Mouse (Mus musculus) neural tube, embryonic 12.5 days (tissue): ENCODE data around the gene Defa23. TPM values are rescaled to one million over a fixed set of nuclear protein-coding genes. Genes with fewer than 3 reads are reported as not detected.
"Not testable (repeated sequence)": the region's sequence is repeated elsewhere in the genome, so short reads cannot be mapped to it uniquely, and the experiment has no call there.

Experiments used
- ATAC-seq: fragments of 200-750 bp; cut with Nextera tagmentation; 2 replicates; pipeline ENCODE4 v1.8.0; 2017; ENCODE audit warnings: low read depth, mild to moderate bottlenecking, moderate TSS enrichment, moderate library complexity; ENCODE audit not compliant: low FRiP score
- H3K27ac ChIP-seq: fragments of 300-500 bp; sonication (generic); 2 replicates; pipeline ENCODE4 v1.5.1; 2016
- H3K27me3 ChIP-seq: fragments of 300-500 bp; sonication (generic); replicated peaks from 2 replicates; pipeline ENCODE4 v1.6.1; 2016; ENCODE audit warnings: mild to moderate bottlenecking
- H3K36me3 ChIP-seq: fragments of 300-500 bp; sonication (generic); 2 replicates; pipeline ENCODE4 v1.6.1; 2016; ENCODE audit warnings: mild to moderate bottlenecking
- H3K4me1 ChIP-seq: fragments of 300-500 bp; sonication (generic); 2 replicates; pipeline ENCODE4 v1.6.1; 2016
- H3K4me2 ChIP-seq: fragments of 300-500 bp; sonication (generic); replicated peaks from 2 replicates; pipeline ENCODE4 v1.6.1; 2016; ENCODE audit warnings: mild to moderate bottlenecking
- H3K4me3 ChIP-seq: fragments of 300-500 bp; sonication (generic); 2 replicates; pipeline ENCODE4 v1.5.1; 2016
- H3K9ac ChIP-seq: fragments of 300-500 bp; sonication (generic); 2 replicates; pipeline ENCODE4 v1.6.1; 2016; ENCODE audit warnings: mild to moderate bottlenecking
- H3K9me3 ChIP-seq: fragments of 300-500 bp; sonication (generic); 2 replicates; pipeline ENCODE4 v1.6.1; 2016; ENCODE audit warnings: mild to moderate bottlenecking
- WGBS: fragments of 180-500 bp; shearing (Covaris S2); methylation state at CpG from one replicate; pipeline ENCODE4 v1.1.7; 2016; 5-methylcytosine and 5-hydroxymethylcytosine counted together
- polyA plus RNA-seq: library from polyadenylated mRNA; unstranded; fragments of >200 nt; fragmentation: Nextera tagmentation; extraction: Ambion mirVana; gene quantifications from 2 replicates; pipeline ENCODE4 v1.2.1, GENCODE M21; 2016

Defa23 gene
- polyA plus RNA-seq, result not detected in 2 replicates

GRCm38 (mm10) chr8:21054747-21055146 is at the start of gene Defa23:
TSS of gene Defa23 (plus strand) at chr8:21055047.
- not testable (repeated sequence) for H3K4me1 ChIP-seq, H3K36me3 ChIP-seq, H3K27ac ChIP-seq, ATAC-seq, H3K9ac ChIP-seq, H3K4me3 ChIP-seq, H3K27me3 ChIP-seq, H3K9me3 ChIP-seq, H3K4me2 ChIP-seq
- no CpG with 5 or more reads among the region's 1 CpGs for WGBS

- WGBS, result 42% methylated on average over 1 of the region's 1 CpGs
- no peak overlapping the region for H3K4me2 ChIP-seq
- no peak overlapping the region for H3K9ac ChIP-seq
- no peaks in the 10 kb centered on the region for H3K27me3 ChIP-seq
- H3K36me3 ChIP-seq, result no peaks in the 10 kb centered on the region
- H3K4me3 ChIP-seq, result no peak overlapping the region
- peaks cover 17% of the 10 kb centered on the region for H3K9me3 ChIP-seq
- ATAC-seq, result no peak
- no peaks in the 10 kb centered on the region for H3K4me1 ChIP-seq
- H3K27ac ChIP-seq, result no peak overlapping the region
Measured at GRCm38 (mm10) chr8:21006801-21007200, 48.0 kb upstream of the Defa23 start.

- H3K4me1 ChIP-seq, H3K36me3 ChIP-seq, H3K27me3 ChIP-seq, H3K4me2 ChIP-seq, ATAC-seq, H3K9ac ChIP-seq, H3K27ac ChIP-seq, H3K4me3 ChIP-seq: not testable (repeated sequence)
- peaks cover 22% of the 10 kb centered on the region for H3K9me3 ChIP-seq
- WGBS, result 51% methylated on average over 6 of the region's 6 CpGs
Measured at GRCm38 (mm10) chr8:21008578-21008977, 46.3 kb upstream of the Defa23 start.

- H3K36me3 ChIP-seq, H3K4me1 ChIP-seq, H3K9ac ChIP-seq, ATAC-seq, H3K27ac ChIP-seq, H3K27me3 ChIP-seq, H3K4me2 ChIP-seq, H3K4me3 ChIP-seq: not testable (repeated sequence)
- H3K9me3 ChIP-seq, result peaks cover 19% of the 10 kb centered on the region
- WGBS, result 73% methylated on average over 1 of the region's 1 CpGs
Measured at GRCm38 (mm10) chr8:21010548-21010947, 44.3 kb upstream of the Defa23 start.

GRCm38 (mm10) chr8:21025245-21025644 is 29.6 kb upstream of the Defa23 start, which contains the start of gene Defa21:
TSS of gene Defa21 (plus strand) at chr8:21025545.
- not testable (repeated sequence) for ATAC-seq, H3K4me1 ChIP-seq, H3K9ac ChIP-seq, H3K36me3 ChIP-seq, H3K4me2 ChIP-seq, H3K27me3 ChIP-seq, H3K9me3 ChIP-seq, H3K27ac ChIP-seq, H3K4me3 ChIP-seq
- WGBS, result no CpG with 5 or more reads among the region's 1 CpGs

GRCm38 (mm10) chr8:21064738-21065137 is 9.9 kb downstream of the Defa23 start, which contains the start of gene Defa35:
TSS of gene Defa35 (plus strand) at chr8:21065038.
- not testable (repeated sequence) for H3K9me3 ChIP-seq, H3K27ac ChIP-seq, ATAC-seq, H3K4me3 ChIP-seq, H3K9ac ChIP-seq, H3K27me3 ChIP-seq, H3K4me2 ChIP-seq, H3K4me1 ChIP-seq, H3K36me3 ChIP-seq
- 84% methylated on average over 1 of the region's 1 CpGs for WGBS

- H3K27me3 ChIP-seq, H3K9ac ChIP-seq, H3K36me3 ChIP-seq, H3K27ac ChIP-seq, H3K4me1 ChIP-seq, H3K9me3 ChIP-seq, H3K4me3 ChIP-seq, ATAC-seq, H3K4me2 ChIP-seq: not testable (repeated sequence)
Measured at GRCm38 (mm10) chr8:21084142-21084541, 29.3 kb downstream of the Defa23 start, which contains the start of gene Defa25. TSS of gene Defa25 (plus strand) at chr8:21084442.

- Histone ChIP-seq H3K27ac (no peak overlapping the region), H3K9me3 (no peaks in the 10 kb centered on the region), H3K4me1 (no peaks in the 10 kb centered on the region), H3K27me3 (no peaks in the 10 kb centered on the region), H3K9ac (no peak overlapping the region), H3K4me2 (no peak overlapping the region), H3K36me3 (no peaks in the 10 kb centered on the region), H3K4me3 (no peak overlapping the region)
- ATAC-seq, result no peak
- 49% methylated on average over 4 of the region's 4 CpGs for WGBS
Measured at GRCm38 (mm10) chr8:21093106-21093505, 38.3 kb downstream of the Defa23 start.

- H3K27ac ChIP-seq, H3K4me1 ChIP-seq, H3K9ac ChIP-seq, H3K4me2 ChIP-seq, H3K9me3 ChIP-seq, H3K36me3 ChIP-seq, H3K4me3 ChIP-seq, ATAC-seq, H3K27me3 ChIP-seq: not testable (repeated sequence)
- WGBS, result 86% methylated on average over 1 of the region's 2 CpGs
Measured at GRCm38 (mm10) chr8:21095950-21096349, 41.1 kb downstream of the Defa23 start, which contains the start of gene Gm14851. TSS of gene Gm14851 (minus strand) at chr8:21096050.

Other genes with a start within 250 kb of the Defa23 start
- gene Defb33, start 162.4 kb upstream of the Defa23 start, polyA plus RNA-seq, result not detected in 2 replicates
- gene Gm15056, start 152.4 kb upstream of the Defa23 start, polyA plus RNA-seq, result not detected in 2 replicates
- not detected in 2 replicates for gene Gm6040, start 133.0 kb upstream of the Defa23 start, polyA plus RNA-seq
- not detected in 2 replicates for gene AY761185, start 110.3 kb upstream of the Defa23 start, polyA plus RNA-seq
- not detected in 2 replicates for gene Defa21, start 29.5 kb upstream of the Defa23 start, polyA plus RNA-seq
- not detected in 2 replicates for gene Defa35, start 10.0 kb downstream of the Defa23 start, polyA plus RNA-seq
- gene Defa25, start 29.4 kb downstream of the Defa23 start, polyA plus RNA-seq, result not detected in 2 replicates
- gene Gm14851, start 41.0 kb downstream of the Defa23 start, polyA plus RNA-seq, result not detected in 2 replicates
- gene Defa30, start 79.6 kb downstream of the Defa23 start, polyA plus RNA-seq, result not detected in 2 replicates
- gene Defa22, start 107.2 kb downstream of the Defa23 start, polyA plus RNA-seq, result not detected in 2 replicates
- not detected in 2 replicates for gene Defa31, start 136.6 kb downstream of the Defa23 start, polyA plus RNA-seq
- not detected in 2 replicates for gene Gm15293, start 146.5 kb downstream of the Defa23 start, polyA plus RNA-seq
- not detected in 2 replicates for gene Gm15292, start 194.7 kb downstream of the Defa23 start, polyA plus RNA-seq